Mouse (Mus musculus) heart, postnatal 0 days (tissue): Measurements from ENCODE around the gene Aftph.

Experiments
- CTCF ChIP-seq: IDR thresholded peaks from 2 replicates; pipeline ENCODE4 v1.5.1; 2016; ENCODE audit warnings: antibody characterized with exemption, control low read depth, low read depth
- EP300 ChIP-seq: IDR thresholded peaks from 2 replicates; pipeline ENCODE4 v1.6.1; 2016; ENCODE audit warnings: antibody characterized with exemption, low read depth

DNA sequence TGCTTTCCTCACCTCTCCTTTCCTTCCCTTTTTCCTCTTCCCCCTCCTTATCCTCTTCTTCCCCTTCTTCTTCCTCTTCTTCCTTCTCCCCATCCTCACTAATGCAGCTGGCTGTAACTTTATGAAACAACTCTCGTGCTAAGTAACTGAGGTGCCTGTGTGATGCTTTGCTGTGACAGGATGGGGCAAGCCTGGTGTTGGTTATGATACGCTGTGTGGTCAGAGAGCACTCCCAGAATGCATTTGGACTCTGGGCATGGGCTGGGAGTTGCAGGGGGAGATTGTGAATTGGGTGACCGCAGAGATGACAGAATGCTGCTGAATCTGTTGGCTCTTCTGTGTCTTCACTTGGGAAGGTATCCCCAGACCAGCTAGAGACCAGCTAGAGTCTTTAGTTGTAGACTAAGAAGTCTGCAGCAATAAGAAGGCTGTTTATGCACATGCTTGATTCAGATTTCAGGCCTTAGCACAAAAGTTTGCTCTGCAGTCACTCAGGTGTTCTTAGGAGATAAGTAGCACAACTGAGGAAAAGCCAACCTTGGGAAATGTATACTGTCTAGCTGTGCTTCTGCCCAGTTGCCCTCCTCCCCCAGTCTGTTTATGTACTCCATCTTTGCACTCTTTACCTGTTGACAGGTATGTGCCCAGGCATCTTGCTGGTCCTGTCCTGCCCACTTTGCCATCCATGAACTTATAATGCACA lies 37.6 kb upstream of the Aftph start:
- TF ChIP-seq CTCF (no peak), EP300 (no peak)
